Mouse (Mus musculus) limb, embryonic 14.5 days (tissue): ENCODE data around the gene Tmem86a. TPM values are rescaled to one million over a fixed set of nuclear protein-coding genes. Genes with fewer than 3 reads are reported as not detected.
"Not testable (repeated sequence)": the region's sequence is repeated elsewhere in the genome, so short reads cannot be mapped to it uniquely, and the experiment has no call there.

Experiments
- ATAC-seq: fragments of 200-750 bp; cut with Nextera tagmentation; 2 replicates; pipeline ENCODE4 v1.8.0; 2017; ENCODE audit warnings: low read depth, moderate number of reproducible peaks, moderate TSS enrichment; ENCODE audit not compliant: low FRiP score
- DNase-seq: peaks from one replicate; pipeline ENCODE4 v3.0.0-alpha.2; 2015; ENCODE audit warnings: low spot score
- H3K27ac ChIP-seq: fragments of 300-500 bp; sonication (generic); replicated peaks from 2 replicates; pipeline ENCODE4 v1.5.1; 2014; ENCODE audit warnings: low read depth, mild to moderate bottlenecking, low read length, moderate library complexity, mixed read lengths
- H3K27me3 ChIP-seq: fragments of 300-500 bp; sonication (generic); 2 replicates; pipeline ENCODE4 v1.6.1; 2014; ENCODE audit warnings: low read length, mixed read lengths; ENCODE audit not compliant: control insufficient read depth, insufficient read depth
- H3K36me3 ChIP-seq: fragments of 300-500 bp; sonication (generic); 2 replicates; pipeline ENCODE4 v1.6.1; 2014; ENCODE audit warnings: mild to moderate bottlenecking, low read length, moderate library complexity, mixed read lengths; ENCODE audit not compliant: control insufficient read depth, insufficient read depth
- H3K4me1 ChIP-seq: fragments of 300-500 bp; sonication (generic); 2 replicates; pipeline ENCODE4 v1.6.1; 2014; ENCODE audit warnings: antibody characterized with exemption, low read length, mixed read lengths; ENCODE audit not compliant: control insufficient read depth, insufficient read depth
- H3K4me2 ChIP-seq: fragments of 300-500 bp; sonication (generic); replicated peaks from 2 replicates; pipeline ENCODE4 v1.6.1; 2014; ENCODE audit warnings: low read depth, mild to moderate bottlenecking, low read length, moderate library complexity; ENCODE audit not compliant: severe bottlenecking
- H3K4me3 ChIP-seq: fragments of 300-500 bp; sonication (generic); replicated peaks from 2 replicates; pipeline ENCODE4 v1.5.1; 2014; ENCODE audit warnings: low read length
- H3K9ac ChIP-seq: fragments of 300-500 bp; sonication (generic); 2 replicates; pipeline ENCODE4 v1.6.1; 2014; ENCODE audit warnings: mild to moderate bottlenecking, low read depth, low read length, moderate library complexity; ENCODE audit not compliant: severe bottlenecking
- H3K9me3 ChIP-seq: fragments of 300-500 bp; sonication (generic); 2 replicates; pipeline ENCODE4 v1.6.1; 2016; ENCODE audit warnings: low read length; ENCODE audit not compliant: control insufficient read depth
- POLR2A ChIP-seq: fragments of 200-500 bp; IDR thresholded peaks from 2 replicates; pipeline ENCODE4 v1.8.0; 2012; ENCODE audit warnings: inconsistent platforms, mild to moderate bottlenecking, moderate library complexity, borderline replicate concordance; ENCODE audit not compliant: insufficient read depth, insufficient read length; ENCODE audit errors: extremely low read depth
- WGBS: fragments of 180-500 bp; shearing (Covaris S2); extraction: QIAGEN DNeasy Blood & Tissue Kit; methylation state at CpG from one replicate; pipeline ENCODE4 v1.1.7; 2014; 5-methylcytosine and 5-hydroxymethylcytosine counted together
- polyA plus RNA-seq, 2 experiments: library from polyadenylated mRNA; depleted of rRNA in 1 of 2; stranded (reverse) in 1 of 2; unstranded in 1 of 2; fragments of >200 nt; fragmentation: Nextera tagmentation in 1 of 2; extraction: Ambion mirVana in 1 of 2; gene quantifications; 2 replicates each; pipeline versions ENCODE4 v1.2.1 to v1.2.3; 2012 to 2014

Gene Tmem86a
- polyA plus RNA-seq, 2 experiments = 20.6 to 21.0 TPM

DNA sequence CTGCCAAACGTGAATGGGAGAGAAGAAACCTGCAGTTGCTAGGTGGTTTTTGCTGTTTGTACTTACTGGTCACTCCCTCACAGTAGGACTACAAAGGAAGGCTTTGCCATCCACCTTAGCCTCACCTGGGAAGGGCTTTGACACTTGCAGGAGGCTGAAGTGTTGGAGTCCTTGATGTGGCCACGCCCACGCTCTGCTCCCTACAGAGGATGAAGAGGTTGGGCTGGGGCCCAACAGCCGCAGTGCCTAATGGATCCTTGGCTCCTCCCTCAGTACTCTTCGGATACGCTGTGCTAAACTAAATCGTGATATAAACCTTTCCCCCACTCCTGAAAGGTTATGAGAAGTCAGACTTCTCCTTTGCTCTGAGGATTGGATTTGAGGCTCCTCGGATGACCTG, 29.4 kb upstream of the Tmem86a start:
- no peaks in the 10 kb centered on the region for H3K9me3 ChIP-seq
- no peak overlapping the region; the same call in 1 of the 2 replicates for H3K4me2 ChIP-seq
- no peak overlapping the region for H3K27ac ChIP-seq
- no peaks in the 10 kb centered on the region for H3K27me3 ChIP-seq
- 6% methylated on average over 8 of the region's 8 CpGs for WGBS
- no peak overlapping the region for H3K4me3 ChIP-seq
- ATAC-seq (no peak), DNase-seq (no peak)
- no peak overlapping the region for H3K9ac ChIP-seq
- no peaks in the 10 kb centered on the region for H3K36me3 ChIP-seq
- 0 out of 2 replicates have a peak, but pooled peaks cover 3% of the 10 kb centered on the region for H3K4me1 ChIP-seq
- TF ChIP-seq POLR2A = no peak

DNA sequence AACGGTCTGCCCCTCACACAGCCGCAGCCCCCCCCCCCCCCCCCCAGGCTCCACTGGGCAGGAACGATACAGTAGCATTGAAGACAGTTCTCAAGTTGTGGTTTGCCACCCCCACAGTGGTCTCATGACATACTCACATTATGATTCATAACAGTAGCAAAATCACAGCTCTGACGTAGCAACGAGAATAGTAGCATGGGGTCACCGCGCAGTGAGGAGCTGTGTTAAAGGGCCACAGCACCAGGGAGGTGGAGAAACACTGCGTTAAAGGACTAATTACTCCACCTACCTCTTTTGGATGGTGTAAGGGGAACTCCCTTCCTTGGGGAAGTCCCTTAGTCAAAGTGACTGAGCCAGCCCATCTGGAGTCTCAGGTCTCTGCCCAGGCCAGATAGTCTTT, 27.9 kb upstream of the Tmem86a start:
- no peak for DNase-seq
- no peaks in the 10 kb centered on the region for H3K9me3 ChIP-seq
- no peaks in the 10 kb centered on the region for H3K36me3 ChIP-seq
- 0 out of 2 replicates have a peak, but pooled peaks cover 3% of the 10 kb centered on the region for H3K4me1 ChIP-seq
- TF ChIP-seq POLR2A = no peak
- 59% methylated on average over 8 of the region's 8 CpGs for WGBS
- H3K4me3 ChIP-seq = no peak overlapping the region
- H3K27me3 ChIP-seq = no peaks in the 10 kb centered on the region
- H3K27ac ChIP-seq = no peak overlapping the region
- no peak overlapping the region for H3K9ac ChIP-seq
- ATAC-seq = no peak
- H3K4me2 ChIP-seq = no peak overlapping the region

DNA sequence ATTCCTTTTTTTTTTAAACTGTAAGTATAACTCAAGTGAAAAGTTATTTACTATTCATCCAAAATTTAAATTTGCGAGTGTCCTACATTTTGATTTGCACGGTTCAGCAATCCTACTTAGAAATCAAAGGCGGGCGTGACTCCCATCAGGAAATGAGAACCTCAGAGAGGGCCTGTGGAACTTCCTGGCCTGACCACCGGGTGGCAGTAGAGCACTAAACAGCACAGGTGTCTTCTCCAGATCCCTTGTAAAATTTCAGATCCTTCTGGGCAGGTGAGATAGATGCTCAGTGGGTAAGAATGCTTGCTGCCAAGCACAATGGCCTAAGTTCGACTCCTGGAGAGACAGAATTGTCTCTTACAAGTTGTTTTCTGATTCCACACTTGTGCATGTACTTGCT, 26.9 kb upstream of the Tmem86a start:
- no peaks in the 10 kb centered on the region for H3K27me3 ChIP-seq
- WGBS = 18% methylated on average over 6 of the region's 6 CpGs
- peak; percentile 80 for DNase-seq
- no peak overlapping the region for H3K9ac ChIP-seq
- H3K36me3 ChIP-seq = no peaks in the 10 kb centered on the region
- ATAC-seq = no peak
- H3K4me1 ChIP-seq = 0 out of 2 replicates have a peak, but pooled peaks cover 3% of the 10 kb centered on the region
- no peak overlapping the region for H3K27ac ChIP-seq
- no peak overlapping the region for H3K4me3 ChIP-seq
- TF ChIP-seq POLR2A = no peak
- no peak overlapping the region for H3K4me2 ChIP-seq
- H3K9me3 ChIP-seq = no peaks in the 10 kb centered on the region

DNA sequence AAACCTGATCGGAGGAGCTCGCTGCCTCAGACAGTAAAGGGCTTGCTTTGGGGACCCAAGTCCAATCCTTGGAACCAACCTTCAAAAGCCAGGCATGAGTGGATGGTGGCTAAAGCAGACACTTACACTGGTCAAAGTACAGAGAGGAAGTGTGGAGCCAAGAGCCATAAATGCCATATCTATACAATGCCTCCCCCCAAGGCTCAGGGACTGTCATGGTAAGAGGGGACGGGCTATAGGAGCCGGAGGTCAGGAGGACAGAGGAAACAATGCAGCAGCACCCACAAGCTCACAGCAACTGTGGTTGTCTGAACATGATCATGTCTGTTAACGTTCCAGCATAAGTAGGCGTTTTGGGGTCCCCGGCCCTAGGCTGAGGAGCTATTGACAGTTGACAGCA, 25.9 kb upstream of the Tmem86a start:
- ATAC-seq = no peak
- 89% methylated on average over 7 of the region's 7 CpGs for WGBS
- no peaks in the 10 kb centered on the region for H3K36me3 ChIP-seq
- DNase-seq = no peak
- no peak overlapping the region for H3K4me3 ChIP-seq
- no peak overlapping the region for H3K27ac ChIP-seq
- no peaks in the 10 kb centered on the region for H3K27me3 ChIP-seq
- H3K4me2 ChIP-seq = no peak overlapping the region
- H3K9ac ChIP-seq = no peak overlapping the region
- TF ChIP-seq POLR2A = no peak
- no peaks in the 10 kb centered on the region for H3K9me3 ChIP-seq
- H3K4me1 ChIP-seq = 0 out of 2 replicates have a peak, but pooled peaks cover 3% of the 10 kb centered on the region

DNA sequence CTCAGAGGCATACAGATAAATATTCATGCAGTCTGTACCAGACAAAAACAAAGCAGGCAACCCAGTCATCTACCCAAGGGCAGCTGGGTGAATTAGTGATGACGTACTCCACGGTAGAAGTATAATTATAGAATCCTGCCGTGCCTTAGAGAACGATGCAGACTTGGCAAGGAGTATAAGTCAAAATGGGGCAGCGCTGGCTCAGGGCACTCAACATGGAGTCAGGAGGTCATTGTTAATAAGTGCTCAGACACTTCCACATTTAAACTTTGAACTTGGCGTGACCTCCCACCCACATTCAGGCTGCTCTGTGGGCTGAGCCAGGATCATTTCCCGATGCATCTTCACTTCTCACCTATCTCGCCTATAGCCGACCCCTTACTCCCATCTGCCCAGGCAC, 25.0 kb upstream of the Tmem86a start:
- H3K27me3 ChIP-seq = no peaks in the 10 kb centered on the region
- no peak for DNase-seq
- ATAC-seq = no peak
- H3K36me3 ChIP-seq = no peaks in the 10 kb centered on the region
- H3K4me2 ChIP-seq = no peak overlapping the region
- H3K4me3 ChIP-seq = no peak overlapping the region
- H3K9me3 ChIP-seq = no peaks in the 10 kb centered on the region
- TF ChIP-seq POLR2A = no peak
- H3K27ac ChIP-seq = no peak overlapping the region
- H3K4me1 ChIP-seq = 0 out of 2 replicates have a peak, but pooled peaks cover 3% of the 10 kb centered on the region
- no peak overlapping the region for H3K9ac ChIP-seq
- WGBS = 68% methylated on average over 9 of the region's 9 CpGs

DNA sequence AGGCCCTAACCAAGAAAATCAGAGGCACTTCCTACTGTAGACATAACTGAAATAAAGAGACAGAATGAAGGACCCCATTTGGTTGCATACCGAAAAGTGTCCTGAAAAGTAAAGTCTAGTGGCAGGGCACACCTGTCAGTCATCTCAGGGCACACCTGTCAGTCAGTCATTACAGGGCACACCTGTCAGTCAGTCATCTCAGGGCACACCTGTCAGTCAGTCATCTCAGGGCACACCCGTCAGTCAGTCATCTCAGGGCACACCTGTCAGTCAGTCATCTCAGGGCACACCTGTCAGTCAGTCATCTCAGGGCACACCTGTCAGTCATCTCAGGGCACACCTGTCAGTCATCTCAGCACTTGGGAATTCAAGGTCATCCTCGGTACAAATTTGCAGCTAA, 23.5 kb upstream of the Tmem86a start:
- not testable (repeated sequence) for H3K4me1 ChIP-seq, H3K4me3 ChIP-seq, ATAC-seq, H3K9ac ChIP-seq, DNase-seq, H3K4me2 ChIP-seq, H3K36me3 ChIP-seq, H3K9me3 ChIP-seq, H3K27ac ChIP-seq, H3K27me3 ChIP-seq
- WGBS = 78% methylated on average over 3 of the region's 3 CpGs
